Mouse (Mus musculus) spleen, embryonic (tissue): ENCODE data around the gene Plcb2.

Source experiments
- CTCF ChIA-PET: fragments of 350-600 bp; sonication (Branson Sonifier 250); formaldehyde crosslinking; loops from one replicate; lab custom pipeline; 2022; lab: Charles Lee

Gene Plcb2

GRCm38 (mm10) chr2:118695677-118696232, 32.5 kb downstream of the Plcb2 start:
- CTCF ChIA-PET, result interaction anchor here (0.5 to 1.6 kb wide), 7 partner anchors 25 to 974 kb away, joined by 3 to 11 read pairs (median 3); partner anchors contain the start of gene Bahd1

- CTCF ChIA-PET, result no interaction called here
Observed at GRCm38 (mm10) chr2:118693370-118693966, 34.8 kb downstream of the Plcb2 start.

DNA sequence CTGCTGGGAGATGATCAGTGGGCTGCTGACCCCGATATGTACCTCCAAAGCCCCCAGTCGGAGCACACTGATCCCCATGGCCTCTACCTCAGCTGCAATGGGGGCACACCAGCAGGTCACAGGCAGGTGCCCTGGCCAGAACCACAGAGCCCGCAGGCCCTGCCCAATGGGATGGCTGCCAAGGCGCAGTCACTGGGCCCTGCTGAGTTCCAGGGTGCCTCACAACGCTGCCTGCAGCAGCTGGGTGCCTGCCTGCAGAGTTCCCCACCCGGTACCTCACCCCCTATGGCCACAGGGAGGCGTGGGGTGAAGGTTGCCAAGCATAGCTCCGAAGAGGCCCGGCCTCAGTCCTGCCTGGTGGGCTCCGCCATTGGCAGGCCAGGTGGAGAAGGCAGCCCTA, 38.4 kb downstream of the Plcb2 start:
- CTCF ChIA-PET, result no interaction called here

DNA sequence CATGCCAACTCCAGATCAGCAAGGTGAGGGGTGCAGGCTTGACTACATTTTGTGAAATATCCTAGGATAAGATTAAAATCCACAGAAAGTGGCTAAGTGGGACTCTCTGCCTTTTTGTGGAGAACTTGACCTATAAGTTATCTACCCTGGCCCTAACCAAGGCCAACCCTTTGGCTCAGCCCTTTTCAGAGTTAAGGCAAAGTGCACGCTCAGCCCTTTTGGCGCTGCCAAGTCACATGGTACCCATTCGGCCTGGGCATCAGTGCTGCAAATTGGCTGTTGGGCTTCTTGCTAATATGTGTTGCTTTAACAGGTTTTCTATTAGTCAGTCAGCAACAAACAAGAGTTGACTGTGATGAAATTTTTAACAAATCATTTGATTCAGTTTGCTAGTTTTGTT, 40.4 kb downstream of the Plcb2 start:
- CTCF ChIA-PET, result no interaction called here

DNA sequence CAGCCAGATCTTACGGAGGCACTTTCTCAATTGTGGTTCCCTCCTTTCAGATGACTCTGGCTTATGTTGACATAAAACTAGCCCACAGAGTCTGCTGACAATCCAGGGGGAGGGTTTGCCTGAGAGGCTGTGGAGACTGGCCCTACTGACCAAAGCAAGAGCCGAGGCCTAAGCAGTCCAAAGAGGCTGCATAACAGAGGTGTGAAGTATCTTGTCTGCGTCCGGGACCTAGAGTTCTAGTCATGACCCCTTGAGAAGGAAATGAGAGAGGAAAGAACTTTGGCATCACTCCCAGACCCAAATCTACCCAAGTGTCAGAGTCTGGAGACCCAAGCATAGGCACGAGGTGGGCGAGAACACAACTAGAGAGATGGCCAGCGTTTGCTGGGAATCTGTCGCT, 41.5 kb downstream of the Plcb2 start:
- CTCF ChIA-PET, result no interaction called here

DNA sequence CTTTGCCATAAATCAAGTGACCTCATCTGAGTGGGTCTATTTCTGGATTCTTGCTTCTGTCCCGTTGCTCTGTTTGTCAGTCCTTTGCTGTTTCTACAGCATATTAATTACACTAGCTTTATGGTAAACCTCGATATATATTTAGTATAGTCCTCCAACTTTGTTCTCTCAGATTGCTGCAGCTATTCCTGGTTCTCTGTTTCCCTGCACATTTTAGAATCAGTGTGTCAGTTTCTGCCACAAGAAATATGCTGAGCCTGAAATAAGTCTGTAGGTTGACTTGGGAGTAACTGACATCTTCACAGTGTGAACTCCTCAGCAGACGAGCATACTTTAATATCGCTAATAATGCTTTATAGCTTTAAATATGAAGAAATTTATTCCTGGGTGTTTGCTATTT, 43.1 kb downstream of the Plcb2 start:
- CTCF ChIA-PET, result interaction anchor here (0.6 kb wide), 1 partner anchor 343 kb away, joined by 3 read pairs; no protein-coding TSS in a partner anchor

DNA sequence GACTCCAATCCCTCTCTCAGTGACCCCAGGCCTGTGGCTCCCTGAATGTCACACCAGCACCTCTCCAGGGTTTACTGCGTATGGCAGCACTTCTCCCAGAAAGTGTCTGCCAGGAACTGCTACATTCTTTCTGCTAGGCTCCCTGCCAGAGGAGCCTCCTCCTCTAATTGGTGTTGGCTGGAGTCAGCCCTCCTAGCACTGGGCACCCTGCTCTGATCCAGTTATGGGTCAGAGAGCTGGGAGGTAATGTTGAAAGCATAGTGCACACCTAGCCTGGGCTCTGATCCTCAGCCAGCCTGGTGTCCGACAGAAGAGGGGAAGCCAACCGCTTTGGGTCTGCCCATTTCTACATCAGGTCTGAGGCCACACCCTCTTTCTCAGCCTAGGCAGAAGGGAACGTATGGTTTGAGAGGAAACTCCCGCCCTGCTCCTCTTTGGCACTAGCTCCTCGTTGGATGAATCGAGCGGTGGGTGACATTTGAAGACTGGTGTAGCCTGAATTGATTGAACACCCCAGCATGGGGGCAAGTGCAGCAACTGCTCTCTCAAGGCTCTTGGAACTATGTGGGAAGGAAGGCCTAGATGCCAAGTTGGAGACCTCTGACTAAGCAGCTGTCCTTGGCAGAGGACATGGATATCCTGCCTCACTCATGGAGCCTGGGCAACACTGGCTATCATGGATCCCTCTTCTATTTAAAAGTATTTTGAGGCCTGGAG, 45.5 kb downstream of the Plcb2 start:
- CTCF ChIA-PET, result interaction anchor here (0.5 kb wide), 1 partner anchor 13 kb away, joined by 13 read pairs; no protein-coding TSS in a partner anchor

- CTCF ChIA-PET, result no interaction called here
Observed at GRCm38 (mm10) chr2:118680926-118681325, 47.3 kb downstream of the Plcb2 start.

DNA sequence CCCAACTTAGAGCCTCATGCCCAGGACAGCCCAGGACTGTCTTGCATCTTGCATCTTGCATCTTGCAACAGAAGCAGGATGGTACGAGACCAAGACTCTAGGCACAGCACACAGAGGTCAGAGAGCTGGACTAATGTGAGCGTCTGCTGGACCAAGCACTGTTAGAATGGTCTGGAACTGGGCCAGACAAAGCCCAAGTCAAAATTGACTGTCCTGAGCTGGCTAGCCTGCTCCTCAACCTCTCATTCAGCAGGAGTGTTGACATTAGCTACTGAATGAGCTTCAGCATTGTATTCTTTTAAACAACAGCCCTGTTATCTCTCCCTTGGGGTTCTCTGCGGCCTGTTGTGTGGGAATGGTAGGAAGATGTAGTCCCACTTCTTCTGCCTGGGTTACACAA, 48.7 kb downstream of the Plcb2 start:
- CTCF ChIA-PET, result interaction anchor here (1.1 kb wide), 1 partner anchor 95 kb away, joined by 8 read pairs; no protein-coding TSS in a partner anchor

DNA sequence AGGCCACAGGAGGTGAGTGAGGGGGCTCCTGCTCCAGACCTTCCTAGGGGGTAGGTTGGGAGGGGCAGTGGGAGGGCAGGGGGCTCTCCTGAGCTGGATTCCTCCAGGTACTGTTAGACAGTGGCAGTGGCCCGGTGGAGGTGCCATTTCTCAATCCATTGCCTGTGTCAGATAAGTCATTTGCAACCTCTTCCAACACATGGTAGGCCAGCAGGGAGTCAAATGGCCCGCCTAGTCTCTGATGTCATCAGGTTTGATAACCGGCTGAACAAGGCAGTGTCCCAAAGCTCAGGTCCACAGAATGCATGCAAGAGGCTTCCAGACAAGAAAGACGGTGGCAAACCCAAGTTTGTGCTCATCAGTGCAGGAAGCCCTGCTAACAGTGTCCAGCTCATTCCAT, 50.4 kb downstream of the Plcb2 start:
- CTCF ChIA-PET, result no interaction called here

DNA sequence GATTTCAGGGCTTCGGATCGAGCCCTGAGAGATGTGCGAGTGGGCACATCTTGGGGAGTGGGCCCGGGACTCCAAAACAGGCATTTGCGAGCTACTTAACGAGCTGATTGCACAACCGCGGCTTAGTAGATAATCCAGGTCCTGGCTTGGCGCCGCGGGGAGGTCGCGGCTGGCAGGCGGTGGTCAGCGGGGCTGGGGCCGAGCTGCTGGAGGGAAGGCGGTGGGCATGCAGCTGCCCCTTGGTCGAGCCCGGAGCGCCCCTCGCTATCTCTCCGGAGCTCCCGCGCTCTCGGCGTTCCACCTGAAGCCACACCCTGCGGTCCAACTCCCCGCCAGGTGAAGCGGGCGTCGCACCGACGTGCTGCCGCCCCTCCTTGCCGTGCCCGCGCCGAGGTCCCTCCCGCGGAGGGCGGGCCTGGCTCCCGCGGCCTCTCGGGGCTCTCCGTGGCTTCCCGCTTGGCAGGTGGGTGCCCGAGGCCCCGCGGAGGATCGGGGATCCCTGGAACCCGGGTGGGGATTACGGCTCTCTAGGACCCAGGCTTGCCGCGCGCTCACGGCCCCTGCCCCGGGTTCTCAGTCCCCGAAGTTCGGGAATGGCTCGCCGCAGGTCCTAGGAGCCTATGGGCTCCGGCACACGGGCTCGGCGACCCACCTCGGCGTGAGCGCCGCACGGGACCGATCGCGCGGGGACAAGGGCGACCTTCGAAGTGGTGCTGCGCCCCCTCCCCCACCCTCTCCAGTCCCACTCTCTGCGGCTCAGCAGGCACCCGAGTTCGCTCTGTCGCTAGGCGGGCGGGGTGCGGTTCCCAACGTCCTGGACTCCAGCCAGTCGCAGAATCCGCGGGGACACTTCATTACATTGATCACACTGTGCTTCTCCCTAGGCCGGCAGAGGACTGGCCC, 51.1 kb downstream of the Plcb2 start:
- CTCF ChIA-PET, result no interaction called here

- CTCF ChIA-PET, result interaction anchor here (0.5 to 0.6 kb wide), 2 partner anchors 93 to 227 kb away, joined by 4 read pairs; no protein-coding TSS in a partner anchor
Observed at GRCm38 (mm10) chr2:118674500-118674899, 53.7 kb downstream of the Plcb2 start.

- CTCF ChIA-PET, result interaction anchor here (0.5 kb wide), 1 partner anchor 227 kb away, joined by 4 read pairs; no protein-coding TSS in a partner anchor
Observed at GRCm38 (mm10) chr2:118673686-118674465, 54.4 kb downstream of the Plcb2 start.

DNA sequence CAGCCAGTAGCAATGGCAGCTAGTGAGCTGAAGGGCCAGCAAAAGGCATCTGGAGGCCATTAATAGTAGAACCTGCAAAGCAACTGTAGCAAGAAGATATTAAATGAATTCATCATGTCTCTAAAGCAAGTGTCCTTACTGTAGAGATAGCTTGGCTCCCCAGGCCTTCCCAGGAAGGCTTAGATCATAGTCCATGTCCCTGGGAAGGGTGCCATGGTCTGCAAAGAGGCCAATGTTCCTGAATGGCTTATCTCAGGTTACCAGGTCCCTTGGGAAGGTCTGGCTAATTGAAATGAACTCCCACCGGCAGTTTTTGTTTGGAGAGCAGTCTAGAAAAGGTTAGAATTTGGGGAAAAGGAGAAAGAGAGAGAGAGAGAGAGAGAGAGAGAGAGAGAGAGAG, 56.5 kb downstream of the Plcb2 start:
- CTCF ChIA-PET, result interaction anchor here (1.6 kb wide), 1 partner anchor 24 kb away, joined by 4 read pairs; no protein-coding TSS in a partner anchor

DNA sequence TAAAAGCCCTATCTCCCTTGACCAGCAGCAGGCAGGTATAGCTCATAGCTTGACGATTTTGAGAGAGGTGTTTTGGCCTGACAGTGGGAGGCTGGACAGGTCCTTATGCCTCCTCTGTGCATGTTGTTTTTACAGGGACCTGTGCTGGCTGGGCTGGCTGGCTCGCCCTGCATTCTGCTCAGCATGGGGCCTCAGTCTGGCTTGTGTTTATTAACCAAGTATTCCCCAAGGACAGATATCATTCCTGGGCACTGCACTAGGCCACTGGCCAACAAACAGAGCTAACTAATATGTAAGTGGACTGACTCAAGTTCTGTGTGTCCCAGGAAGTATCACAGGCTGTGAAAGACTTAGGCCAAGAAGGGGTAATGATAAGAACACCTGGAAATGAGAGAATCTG, 58.5 kb downstream of the Plcb2 start:
- CTCF ChIA-PET, result interaction anchor here (0.7 kb wide), 2 partner anchors 13 to 284 kb away, joined by 13 to 14 read pairs; no protein-coding TSS in a partner anchor

DNA sequence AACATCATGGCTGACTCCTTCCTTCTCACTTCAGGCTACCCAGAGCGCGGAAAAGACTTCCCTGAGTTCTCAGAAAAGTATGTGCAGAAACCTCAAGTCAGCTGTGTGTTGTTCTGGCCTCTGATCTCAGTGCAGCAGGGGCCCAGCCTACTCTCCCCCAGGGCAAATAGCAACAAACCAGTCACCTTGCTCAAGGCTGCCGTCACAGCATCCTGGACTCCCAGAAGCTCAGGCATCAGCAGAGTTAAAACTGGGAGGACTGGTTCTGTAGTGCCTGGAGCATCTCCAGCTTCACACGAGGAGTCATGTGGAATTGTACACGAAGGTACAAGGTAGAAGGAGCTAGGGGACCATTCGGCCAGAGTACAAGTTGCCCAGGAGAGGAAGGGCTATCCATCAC, 59.0 kb downstream of the Plcb2 start:
- CTCF ChIA-PET, result interaction anchor here (0.7 kb wide), 3 partner anchors 14 to 284 kb away, joined by 3 to 14 read pairs (median 13); no protein-coding TSS in a partner anchor

DNA sequence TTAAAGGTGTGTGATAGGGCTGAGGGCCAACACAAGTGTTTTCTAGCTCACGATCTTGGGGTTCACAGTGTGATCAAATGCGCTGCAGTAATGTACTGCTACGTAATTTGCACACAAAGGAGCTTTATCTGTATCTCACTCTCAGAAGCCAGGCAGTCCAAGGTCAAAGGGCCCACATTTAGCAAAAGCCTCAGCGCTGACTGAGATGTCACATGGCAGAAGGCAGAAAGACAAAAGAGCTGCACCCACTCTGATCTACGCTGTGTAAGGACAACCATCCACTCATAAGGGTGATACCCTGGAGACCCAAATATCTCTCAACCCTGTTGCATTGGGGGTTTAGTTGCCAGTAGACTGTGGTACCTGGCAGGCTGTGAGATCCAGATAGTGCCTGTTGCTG, 61.1 kb downstream of the Plcb2 start:
- CTCF ChIA-PET, result no interaction called here

DNA sequence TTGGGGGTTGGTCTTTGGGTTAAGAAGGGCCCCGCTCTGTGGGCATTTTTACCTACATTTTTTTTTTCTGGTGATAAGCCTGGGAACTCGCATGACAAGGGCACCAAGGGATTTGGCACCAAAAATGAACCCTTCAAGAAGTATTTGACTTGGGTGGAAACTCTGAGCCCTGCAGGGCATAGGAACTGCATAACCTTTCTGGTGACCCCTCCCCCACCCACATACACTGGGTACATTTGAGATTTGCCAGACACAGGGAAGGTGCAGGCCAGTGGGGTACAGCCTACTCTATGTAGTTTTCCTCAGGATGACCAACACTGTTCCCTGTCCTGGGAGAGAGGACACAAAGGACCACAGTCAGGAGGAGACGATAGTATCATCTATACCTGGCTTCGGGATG, 62.6 kb downstream of the Plcb2 start:
- CTCF ChIA-PET, result no interaction called here

- CTCF ChIA-PET, result interaction anchor here (0.6 kb wide), 1 partner anchor 100 kb away, joined by 4 read pairs; no protein-coding TSS in a partner anchor
Observed at GRCm38 (mm10) chr2:118664975-118665516, 63.2 kb downstream of the Plcb2 start.
